Mouse (Mus musculus): ENCODE data around the gene Rheb. TPM values are rescaled to one million over a fixed set of nuclear protein-coding genes. Genes with fewer than 3 reads are reported as not detected.
"Not testable (repeated sequence)": the region's sequence is repeated elsewhere in the genome, so short reads cannot be mapped to it uniquely, and the experiment has no call there.

Gene Rheb
- polyA plus RNA-seq, 1 experiment from 2014 or later, result 246 TPM

- Histone ChIP-seq H3K4me3 (replicated peaks) (no peak overlapping the region), H3K9ac (no peak overlapping the region; the same call in 1 of the 2 replicates), H3K27me3 (replicated peaks) (no peaks in the 10 kb centered on the region), H3K36me3 (no peaks in the 10 kb centered on the region), H3K4me2 (replicated peaks) (0 out of 2 replicates have a peak overlapping the region, but pooled peaks have one; percentile 15), H3K4me1 (replicated peaks) (0 out of 2 replicates have a peak, but pooled peaks cover 5% of the 10 kb centered on the region), H3K27ac (no peak overlapping the region), H3K9me3 (no peaks in the 10 kb centered on the region)
- ATAC-seq, result no peak
- WGBS, result 50% methylated on average over 13 of the region's 13 CpGs
These were observed 63.6 kb downstream of the Rheb start for GRCm38 (mm10) chr5:24778843-24779140.

DNA sequence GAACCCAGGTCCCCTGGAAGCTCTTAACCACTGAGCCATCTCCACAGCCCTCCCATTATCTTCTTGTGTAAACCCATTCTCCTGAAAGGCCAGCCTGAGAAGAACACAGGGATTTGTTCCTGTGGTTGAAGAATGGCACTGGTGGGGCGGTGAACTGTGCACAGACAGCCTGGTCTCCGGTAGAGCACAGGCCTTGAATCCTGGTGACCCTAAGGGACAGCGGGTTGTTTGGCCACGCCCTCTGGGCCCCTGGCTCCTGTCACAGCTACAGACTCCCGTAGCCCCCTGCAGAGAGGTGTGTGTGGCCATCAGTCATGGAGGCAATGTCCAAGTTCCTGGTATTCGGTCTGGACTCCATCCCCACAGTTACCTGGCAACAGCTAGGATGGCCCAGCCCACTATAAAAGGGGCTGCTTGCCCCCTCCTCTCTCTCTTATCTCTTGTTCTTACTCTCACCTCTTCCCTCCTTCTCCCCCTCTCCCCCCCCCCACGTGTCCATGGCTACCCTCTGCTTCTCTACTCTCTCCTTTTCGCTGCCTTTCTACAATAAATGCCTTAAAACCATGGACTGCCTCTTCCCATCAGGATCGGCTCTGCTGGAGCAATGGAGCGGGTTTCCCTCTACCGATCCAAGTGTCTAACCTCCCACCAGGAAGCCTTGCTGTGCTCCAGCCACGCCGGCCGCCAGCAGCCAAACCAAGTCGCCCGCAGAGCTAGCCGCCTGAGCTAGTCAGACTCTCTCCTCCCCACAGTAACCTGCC is 64.2 kb downstream of the Rheb start:
- WGBS, result 28% methylated on average over 17 of the region's 17 CpGs
- no peak overlapping the region for H3K27ac ChIP-seq
- no peaks in the 10 kb centered on the region for H3K36me3 ChIP-seq
- H3K4me2 ChIP-seq (replicated peaks), result 0 out of 2 replicates have a peak overlapping the region, but pooled peaks have one; percentile 15
- H3K27me3 ChIP-seq (replicated peaks), result no peaks in the 10 kb centered on the region
- no peak overlapping the region for H3K4me3 ChIP-seq (replicated peaks)
- 0 out of 2 replicates have a peak, but pooled peaks cover 5% of the 10 kb centered on the region for H3K4me1 ChIP-seq (replicated peaks)
- H3K9me3 ChIP-seq, result no peaks in the 10 kb centered on the region
- no peak for ATAC-seq
- H3K9ac ChIP-seq, result no peak overlapping the region; the same call in 1 of the 2 replicates

GRCm38 (mm10) chr5:24776681-24777080 is 65.7 kb downstream of the Rheb start:
- no peak for ATAC-seq
- Histone ChIP-seq H3K9ac (no peak overlapping the region), H3K27ac (no peak overlapping the region), H3K4me2 (replicated peaks) (no peak overlapping the region), H3K9me3 (no peaks in the 10 kb centered on the region), H3K4me3 (replicated peaks) (no peak overlapping the region), H3K4me1 (replicated peaks) (0 out of 2 replicates have a peak, but pooled peaks cover 5% of the 10 kb centered on the region), H3K36me3 (no peaks in the 10 kb centered on the region), H3K27me3 (replicated peaks) (no peaks in the 10 kb centered on the region)
- 61% methylated on average over 4 of the region's 4 CpGs for WGBS

DNA sequence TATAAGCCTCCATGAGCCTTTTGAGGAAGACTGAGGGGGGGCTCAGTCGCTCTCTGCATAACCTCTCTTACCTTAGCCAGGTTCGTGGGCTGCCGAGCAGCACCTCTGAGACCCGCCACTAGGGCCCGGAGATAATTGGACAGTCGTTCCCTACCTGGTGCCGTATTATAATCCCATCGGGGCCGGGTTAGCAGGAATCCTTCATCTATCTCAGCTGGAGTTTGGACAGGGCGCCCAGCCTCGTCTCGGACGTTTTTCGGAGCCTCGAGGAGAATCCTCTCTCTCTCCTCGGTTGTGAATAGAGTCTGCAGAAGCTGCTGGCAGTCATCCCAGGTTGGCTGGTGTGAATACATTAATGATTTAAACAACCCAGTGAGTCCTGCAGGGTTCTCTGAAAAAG is 67.9 kb downstream of the Rheb start:
- H3K9me3 ChIP-seq; H3K36me3 ChIP-seq; H3K4me3 ChIP-seq (replicated peaks); H3K4me2 ChIP-seq (replicated peaks); H3K27me3 ChIP-seq (replicated peaks); H3K27ac ChIP-seq; ATAC-seq; H3K9ac ChIP-seq; H3K4me1 ChIP-seq (replicated peaks): not testable (repeated sequence)
- WGBS, result 90% methylated on average over 16 of the region's 16 CpGs

- 59% methylated on average over 18 of the region's 18 CpGs for WGBS
- H3K27ac ChIP-seq, result no peak within 1 kb of the TSS
- no peak for ATAC-seq
These were observed 84.6 kb downstream of the Rheb start, which contains the start of gene Crygn for GRCm38 (mm10) chr5:24757816-24758215. Crygn (minus strand) TSS chr5:24758008.

DNA sequence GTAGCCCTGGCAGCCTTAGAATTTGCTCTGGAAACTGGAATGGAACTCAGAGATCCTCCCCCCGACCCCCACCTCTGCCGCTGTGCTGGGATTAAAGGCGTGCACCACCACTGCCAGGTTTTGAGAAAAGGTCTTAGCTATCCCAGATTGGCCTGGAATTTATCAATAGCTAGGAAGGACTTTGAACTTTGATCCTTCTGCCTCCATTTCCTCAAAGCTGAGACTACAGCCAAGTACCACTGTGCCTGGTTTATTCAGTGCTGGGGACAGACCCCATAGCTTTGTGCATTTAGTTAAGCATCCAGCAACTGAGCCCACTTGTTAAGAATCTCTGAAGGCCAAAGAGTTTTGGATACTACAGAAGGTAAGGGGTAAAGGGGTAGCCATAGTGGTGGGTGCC is 85.5 kb downstream of the Rheb start:
- no peaks in the 10 kb centered on the region for H3K9me3 ChIP-seq
- no peak overlapping the region for H3K9ac ChIP-seq
- H3K36me3 ChIP-seq, result no peaks in the 10 kb centered on the region
- ATAC-seq, result no peak
- H3K4me3 ChIP-seq (replicated peaks), result no peak overlapping the region
- H3K27ac ChIP-seq, result no peak overlapping the region
- 46% methylated on average over 3 of the region's 3 CpGs for WGBS
- H3K27me3 ChIP-seq (replicated peaks), result no peaks in the 10 kb centered on the region
- 0 out of 2 replicates have a peak overlapping the region, but pooled peaks have one; percentile 3 for H3K4me2 ChIP-seq (replicated peaks)
- H3K4me1 ChIP-seq (replicated peaks), result peaks cover 19% of the 10 kb centered on the region

More at GRCm38 (mm10) chr5:24757816-24758215, 84.6 kb downstream of the Rheb start, which contains the start of gene Crygn:
- Histone ChIP-seq H3K4me1 (replicated peaks) (peaks cover 12% of the 10 kb centered on the region; the same call in 1 of the 2 replicates), H3K27me3 (replicated peaks) (no peaks in the 10 kb centered on the region), H3K4me3 (replicated peaks) (no peak within 1 kb of the TSS), H3K9me3 (no peaks in the 10 kb centered on the region), H3K9ac (no peak within 1 kb of the TSS), H3K36me3 (no peaks in the 10 kb centered on the region), H3K4me2 (replicated peaks) (0 out of 2 replicates have a peak within 1 kb of the TSS, but pooled peaks have one; percentile 3)

Other genes starting within 250 kb of the Rheb start
- 15.5 and 18.4 TPM in 2 replicates for gene Smarcd3, start 218.2 kb downstream of the Rheb start, polyA plus RNA-seq (2015; fragmentation: Nextera tagmentation; extraction: Ambion mirVana)
- 26.8 and 29.0 TPM in 2 replicates for gene Nub1, start 157.1 kb downstream of the Rheb start, polyA plus RNA-seq (2015; fragmentation: Nextera tagmentation; extraction: Ambion mirVana)
- gene Wdr86, start 111.9 kb downstream of the Rheb start, polyA plus RNA-seq (2015; fragmentation: Nextera tagmentation; extraction: Ambion mirVana), result 10.6 and 11.6 TPM in 2 replicates
- 1.3 and 1.8 TPM in 2 replicates for gene Crygn, start 84.6 kb downstream of the Rheb start, polyA plus RNA-seq (2015; fragmentation: Nextera tagmentation; extraction: Ambion mirVana)

Measured in intestine, embryonic 15.5 days (tissue).